Mouse (Mus musculus) heart, postnatal 36 days (tissue): ENCODE results near the gene Srebf2. TPM values are rescaled to one million over a fixed set of nuclear protein-coding genes. Genes with fewer than 3 reads are reported as not detected.

Experiments
- DNase-seq, 2 experiments: peaks; one replicate each; pipeline ENCODE4 v3.0.0; 2021 to 2022
- intact Hi-C: fragments of 180-260 bp; cut with DNase I; formaldehyde crosslinking; loops from one replicate; pipeline ENCODE4 v1.15.1; 2025
- total RNA-seq, 2 experiments: library from RNA; stranded (reverse); gene quantifications; 2 replicates each; pipeline ENCODE4 v1.2.3; 2021

The Srebf2 gene
- total RNA-seq, 2 experiments from 2014 or later, result 17.4 to 19.5 TPM

DNA sequence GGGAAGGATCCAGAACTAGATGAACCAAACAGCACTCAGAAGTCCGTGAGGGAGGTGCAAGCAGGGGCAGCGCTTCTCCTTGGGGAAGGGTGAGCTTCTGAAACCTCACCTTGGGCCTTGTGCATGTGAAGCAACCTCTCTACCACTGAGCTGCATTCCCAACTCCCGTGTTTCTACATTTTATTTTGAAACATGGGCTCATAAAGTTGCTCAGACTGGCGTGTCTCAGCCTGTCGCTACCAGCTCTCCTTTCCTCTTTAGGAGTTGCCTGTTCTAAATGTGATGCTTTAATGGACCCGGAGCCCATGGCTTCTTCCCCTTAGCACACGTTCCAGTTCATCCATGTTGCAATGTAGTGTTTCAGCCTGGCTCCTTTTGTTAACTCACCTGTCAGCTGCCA is 5.5 kb downstream of the Srebf2 start:
- no peak for DNase-seq
- intact Hi-C loops, result no loop called here

DNA sequence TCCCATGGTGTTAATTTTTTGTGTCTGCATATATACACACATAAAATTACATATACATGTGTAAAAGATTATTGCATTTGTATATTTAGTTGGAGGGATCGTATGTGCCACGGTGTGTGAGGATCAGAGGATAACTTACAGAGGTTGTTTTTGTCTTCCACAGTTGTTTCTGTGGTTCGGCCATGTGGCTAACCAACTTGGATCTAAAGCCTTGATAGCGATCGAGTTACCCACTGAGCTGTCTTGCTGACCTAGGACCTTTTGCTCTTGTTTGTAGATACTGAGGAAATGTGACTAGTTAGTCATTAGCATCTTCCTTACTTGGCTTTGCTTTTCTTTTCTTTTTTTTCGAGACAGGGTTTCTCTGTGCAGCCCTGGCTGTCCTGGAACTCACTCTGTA is 9.3 kb downstream of the Srebf2 start:
- DNase-seq, result no peak
- intact Hi-C loops, result no loop called here

DNA sequence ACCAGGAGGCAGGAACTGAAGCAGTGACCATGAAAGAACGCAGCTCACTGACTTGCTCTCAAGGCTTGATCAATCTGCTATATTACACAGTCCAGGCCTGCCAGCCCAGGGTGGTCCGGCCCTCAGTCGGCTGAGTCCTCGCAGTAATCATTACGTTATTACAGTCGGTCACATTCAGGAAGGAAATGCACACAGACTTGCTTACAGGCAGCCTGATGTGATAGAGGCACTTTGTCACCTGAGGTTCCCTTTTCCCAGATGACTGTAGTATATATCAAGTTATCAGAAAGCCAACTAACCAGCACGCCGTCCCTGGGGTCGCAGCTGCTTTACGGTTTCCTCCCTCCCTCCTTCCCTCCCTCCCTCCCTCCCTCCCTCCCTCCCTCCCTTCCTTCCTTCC is 9.9 kb downstream of the Srebf2 start:
- no peak for DNase-seq
- intact Hi-C loops, result no loop called here

DNA sequence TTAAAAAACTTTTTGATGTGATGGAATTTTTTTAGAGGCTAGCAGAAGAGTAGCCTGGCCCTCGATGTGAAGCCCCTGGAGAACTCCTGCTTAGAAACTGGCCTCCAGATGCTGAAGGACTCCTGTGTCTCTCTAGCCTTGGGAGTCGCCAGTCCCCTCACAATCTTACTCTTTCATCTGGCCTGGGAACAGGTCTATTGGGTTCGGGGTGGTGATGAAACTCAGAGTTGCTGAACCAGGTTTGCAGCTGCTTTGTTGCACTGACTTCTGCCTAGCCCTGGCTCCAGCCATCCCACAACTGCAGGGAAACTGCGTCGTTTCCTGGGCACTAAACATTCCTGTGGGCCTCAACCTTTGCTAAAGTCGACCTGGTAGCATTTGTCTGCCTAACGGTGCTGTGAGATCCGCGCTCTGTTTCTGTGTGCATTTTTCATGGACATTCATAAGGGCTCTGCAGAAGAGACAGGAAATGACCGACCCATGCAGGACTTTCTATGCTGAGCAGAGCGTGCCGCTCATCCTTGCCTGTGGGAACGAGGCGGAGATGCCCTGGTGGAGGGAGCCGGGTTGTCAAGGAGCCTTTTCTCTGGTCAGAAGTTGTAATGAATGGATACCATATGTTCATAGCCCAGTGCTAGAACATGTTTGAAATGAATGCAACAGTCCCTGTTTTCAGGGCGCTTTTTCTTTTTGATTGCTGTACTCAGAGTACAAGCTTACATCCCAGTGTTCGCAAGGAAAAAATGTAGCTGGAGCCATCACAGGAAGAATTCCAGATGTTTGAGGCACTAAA is 11.5 kb downstream of the Srebf2 start:
- intact Hi-C loops, result no loop called here
- no peak for DNase-seq

DNA sequence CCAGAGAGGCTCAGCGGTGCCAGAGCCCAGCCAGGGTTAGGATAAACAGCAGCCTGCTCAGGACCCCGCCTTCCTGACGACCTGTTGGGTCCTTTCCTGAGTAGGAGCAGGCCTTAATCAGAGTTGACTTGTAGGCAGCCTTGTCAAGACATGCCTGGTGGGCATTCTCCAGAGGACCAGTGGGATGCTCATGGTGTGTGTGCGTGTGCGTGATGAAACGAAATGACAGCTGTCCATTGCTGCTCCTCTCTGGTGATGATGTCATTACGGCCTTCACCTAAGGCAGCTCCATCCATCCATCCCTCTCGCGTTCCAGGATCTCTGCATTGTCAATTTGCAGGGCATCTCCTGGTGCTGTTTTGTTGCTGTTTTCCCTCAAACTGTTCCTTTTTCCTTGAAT is 12.5 kb downstream of the Srebf2 start:
- no peak for DNase-seq
- intact Hi-C loops, result no loop called here

DNA sequence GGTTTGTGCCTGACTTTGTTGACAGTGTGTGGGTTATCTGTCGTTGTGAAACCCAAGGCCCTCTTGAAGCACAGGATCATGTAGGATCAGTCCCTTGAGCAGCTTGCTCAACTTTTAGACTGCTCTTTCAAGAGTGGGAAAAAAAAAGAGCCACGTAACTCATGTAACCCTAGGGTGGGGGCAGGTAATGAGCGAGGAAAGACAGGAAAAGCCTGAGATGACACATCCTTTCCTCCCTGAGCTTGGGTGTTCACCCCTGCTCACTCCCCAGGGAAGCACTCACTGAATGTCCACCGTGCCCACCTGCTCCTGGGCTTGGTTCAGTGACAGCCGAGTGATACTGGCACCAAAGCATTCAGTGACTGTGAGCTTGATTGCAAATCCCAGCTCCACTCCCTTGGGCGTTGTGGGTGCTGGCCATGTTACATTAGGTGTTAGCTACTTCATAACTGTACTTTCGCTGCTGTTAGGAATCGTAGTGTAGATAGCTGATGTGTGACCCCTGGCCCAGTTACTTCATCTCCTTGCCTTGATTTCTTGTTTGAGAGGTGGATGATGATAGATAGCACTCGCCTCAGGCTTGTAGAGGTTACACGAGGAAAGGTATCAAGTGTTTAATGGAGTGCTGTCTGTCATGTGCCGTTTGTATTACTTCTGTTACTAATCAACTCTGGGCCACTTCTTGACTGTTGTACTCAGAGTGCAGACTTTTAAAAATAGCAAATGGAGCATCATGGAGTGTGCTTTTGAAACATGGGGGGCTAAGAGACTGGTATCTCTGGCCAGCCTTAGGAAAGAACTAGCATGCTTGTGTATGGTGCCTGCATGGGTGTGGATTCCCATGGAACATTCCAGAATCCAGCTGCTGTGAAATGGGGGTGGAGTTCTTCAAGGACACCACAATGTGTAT is 14.0 kb downstream of the Srebf2 start:
- intact Hi-C loops, result no loop called here

DNA sequence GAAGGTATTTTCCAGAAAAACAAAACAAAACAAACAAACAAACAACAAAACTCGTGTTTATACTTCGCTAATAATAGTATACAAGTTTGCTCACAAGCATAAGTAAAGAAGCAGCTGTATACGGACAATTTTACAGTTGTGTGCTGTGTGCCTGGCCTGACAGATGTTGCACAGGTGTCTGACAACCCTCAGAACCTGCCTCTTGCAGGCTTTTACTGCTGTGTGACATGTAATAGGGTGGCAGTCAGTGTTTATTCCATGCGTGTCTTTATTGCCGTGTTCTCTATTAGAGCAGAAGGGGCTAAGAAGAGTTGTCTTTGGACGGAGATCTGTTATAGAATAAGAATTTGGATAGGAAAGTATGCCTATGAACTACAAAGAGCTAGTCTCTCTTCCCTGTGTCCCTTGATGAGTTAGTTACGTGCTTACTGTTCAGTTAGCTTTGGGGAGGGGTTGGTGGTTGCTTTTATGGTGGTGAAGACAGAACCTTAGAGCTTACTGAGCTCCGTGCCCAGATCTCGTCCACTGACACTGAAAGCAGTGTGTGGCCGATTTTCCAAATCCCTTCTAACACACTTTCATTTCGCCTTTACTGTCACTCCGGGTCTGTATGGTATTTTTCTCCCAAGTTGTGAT is 15.1 kb downstream of the Srebf2 start:
- DNase-seq, result no peak

More for the DNA sequence above, 14.0 kb downstream of the Srebf2 start:
- DNase-seq, result no peak

DNA sequence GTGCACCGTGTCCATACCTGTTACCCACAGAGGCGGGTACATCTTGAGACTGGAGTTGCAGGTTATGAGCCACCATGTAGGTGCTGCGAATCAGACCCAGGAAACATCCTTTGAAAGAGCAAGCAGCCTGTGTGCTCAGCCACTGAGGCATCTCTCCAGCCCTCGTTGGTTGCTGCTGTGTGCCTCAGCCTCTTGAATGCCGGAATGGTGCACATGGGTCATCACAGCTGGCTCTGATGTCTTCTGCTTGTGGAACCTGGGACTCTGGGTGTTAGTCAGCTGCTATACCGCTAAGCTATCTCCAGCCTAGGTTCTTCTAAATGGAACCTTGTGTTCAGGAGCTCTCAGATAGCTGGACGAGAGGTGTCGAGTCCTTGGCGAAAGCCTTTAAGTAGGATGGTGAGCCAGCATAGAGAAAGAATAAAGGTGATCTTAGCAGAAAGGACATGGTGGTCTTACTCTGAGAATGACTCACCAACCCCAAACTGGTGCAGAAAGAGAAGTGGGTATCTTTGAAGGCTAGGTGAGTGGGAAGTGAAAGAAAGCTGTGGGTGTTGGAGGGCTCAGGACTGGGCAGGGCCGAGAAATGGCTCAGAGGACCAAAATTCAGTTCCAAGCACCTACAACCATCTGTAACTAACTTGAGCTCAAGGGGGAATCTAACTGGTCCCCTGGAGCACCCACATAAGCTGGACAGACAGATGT is 16.5 kb downstream of the Srebf2 start:
- no peak for DNase-seq
- intact Hi-C loops, result loop anchor here (2.0 kb wide), 1 partner anchor 15 kb away; no protein-coding TSS in a partner anchor

More for the DNA sequence above, 15.1 kb downstream of the Srebf2 start:
- intact Hi-C loops, result no loop called here

DNA sequence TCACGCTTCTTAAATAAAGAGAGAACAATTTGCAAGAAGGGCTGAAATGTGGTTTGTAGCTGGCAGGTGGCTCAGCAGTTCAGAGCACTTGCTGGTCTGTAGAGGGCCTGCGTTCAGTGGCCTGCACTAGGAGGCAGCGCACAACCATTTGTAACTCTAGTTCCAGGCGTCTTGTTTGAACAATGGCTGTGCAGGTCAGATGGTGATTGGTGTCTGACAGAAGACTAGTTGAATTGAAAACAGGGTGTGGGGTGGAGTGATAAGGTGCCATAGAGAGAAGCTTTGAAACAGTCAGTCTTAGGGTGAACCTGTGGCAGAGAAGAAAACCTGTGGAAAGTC is 17.0 kb downstream of the Srebf2 start:
- DNase-seq, result no peak
- intact Hi-C loops, result loop anchor here (2.0 kb wide), 1 partner anchor 15 kb away; no protein-coding TSS in a partner anchor

DNA sequence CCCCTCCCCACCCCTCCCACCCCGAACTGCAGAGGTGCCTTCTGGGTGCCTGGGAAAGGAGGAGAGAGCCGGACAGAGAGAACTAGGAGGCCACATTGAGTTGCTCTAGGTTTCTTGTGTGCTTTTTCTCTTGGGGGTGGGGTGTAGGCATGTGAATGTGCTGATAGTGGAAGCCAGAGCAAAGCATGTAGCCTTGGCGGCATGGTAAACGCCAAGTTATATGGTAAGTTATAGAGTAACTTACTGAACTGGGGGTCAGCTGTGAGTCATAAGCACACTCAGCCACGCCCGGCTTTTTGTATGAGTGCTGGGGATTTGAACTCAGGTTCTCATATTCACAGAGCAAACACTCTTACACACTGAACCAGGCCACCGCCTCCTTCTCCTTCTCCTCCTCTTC is 17.5 kb downstream of the Srebf2 start:
- intact Hi-C loops, result loop anchor here (2.0 kb wide), 1 partner anchor 16 kb away; no protein-coding TSS in a partner anchor
- no peak for DNase-seq

DNA sequence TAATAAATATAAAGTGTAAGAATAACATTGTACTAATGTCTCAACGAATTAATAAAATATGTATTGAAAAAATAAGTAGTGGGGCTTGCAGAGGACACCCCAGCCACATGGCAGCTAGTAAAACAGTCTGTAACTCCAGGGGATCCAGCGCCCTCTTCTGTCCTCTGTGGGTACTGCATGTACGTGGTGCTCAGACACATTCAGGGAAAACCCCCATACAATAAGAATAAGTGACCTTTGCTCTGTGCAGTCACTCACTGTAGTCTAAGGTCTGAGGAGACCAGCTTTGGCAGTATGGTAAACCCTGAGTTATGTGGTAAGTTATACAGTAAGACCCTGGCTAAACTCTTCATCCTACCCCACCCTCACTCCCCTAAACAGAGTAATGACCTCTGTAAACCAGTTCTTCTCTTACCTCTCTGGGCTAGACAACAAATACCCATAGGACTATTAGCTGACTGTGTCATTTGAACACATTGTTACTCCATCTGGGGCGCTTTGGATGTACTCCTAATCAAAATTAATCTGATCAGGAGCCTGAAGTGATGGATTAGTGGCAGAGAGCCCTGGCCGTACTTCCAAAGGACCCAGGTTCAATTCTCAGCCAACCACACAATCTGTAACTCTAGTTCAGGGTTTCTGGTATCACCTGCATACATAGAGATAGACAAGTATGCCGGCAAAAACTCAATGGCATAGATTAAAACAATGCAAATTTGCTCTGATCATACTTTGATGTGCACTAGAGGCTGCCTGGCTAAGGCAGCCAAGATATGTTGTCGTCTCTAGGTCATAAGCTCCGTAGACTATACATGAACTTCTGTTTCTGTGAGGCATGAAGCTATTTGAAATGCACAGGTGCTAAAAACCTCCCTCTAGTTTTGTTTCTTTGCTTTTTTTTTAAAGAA is 18.6 kb downstream of the Srebf2 start:
- peak; percentile 82 to 88 for DNase-seq
- intact Hi-C loops, result loop anchor here (1.0 to 5.0 kb wide), 4 partner anchors 17 to 100 kb away; partner anchors contain the start of gene Ccdc134

DNA sequence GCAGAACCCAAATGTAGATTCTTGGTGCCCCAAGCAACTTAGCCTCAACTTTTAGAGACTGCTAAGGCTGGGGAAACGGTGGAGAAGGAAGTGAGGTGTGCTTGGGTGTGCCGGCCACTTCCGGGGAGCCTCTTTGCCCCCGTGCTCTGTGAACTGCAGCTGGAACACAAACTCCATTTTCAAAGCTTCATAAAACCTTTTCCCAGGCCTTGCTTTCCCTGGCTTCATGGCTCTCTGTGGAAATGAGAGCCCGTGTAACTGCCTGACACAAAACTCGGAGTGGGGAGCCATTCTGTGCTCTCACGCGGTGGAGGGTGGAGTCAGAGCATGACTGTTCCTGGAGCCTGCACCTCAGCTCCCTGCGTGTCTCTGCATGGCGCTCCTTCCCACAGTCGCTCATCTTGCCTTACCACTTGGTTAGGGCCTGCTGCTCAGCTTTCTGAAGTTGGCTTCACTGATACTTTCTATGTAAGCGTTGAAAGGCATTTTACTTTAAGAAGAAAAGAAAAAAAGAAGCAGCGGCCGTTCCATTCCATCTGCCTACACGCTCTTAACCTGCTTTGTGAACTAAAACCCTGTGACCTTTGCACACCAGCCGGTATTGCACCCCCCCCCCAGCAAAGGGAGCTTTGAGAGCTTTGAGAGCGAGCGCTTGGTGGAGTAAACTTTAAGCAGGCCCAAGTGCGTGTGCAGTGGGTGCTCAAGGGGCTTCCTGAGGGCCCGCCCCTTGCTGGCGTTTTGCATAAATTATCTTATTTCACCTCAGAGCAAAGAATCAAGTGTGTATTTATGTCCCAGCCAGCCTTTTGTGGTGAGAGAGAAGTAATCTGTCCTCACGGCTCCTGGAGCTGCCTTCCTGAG is 19.5 kb downstream of the Srebf2 start:
- intact Hi-C loops, result loop anchor here (5.0 kb wide), 1 partner anchor 39 kb away; the partner anchor contains the start of gene Ccdc134
- DNase-seq, result no peak

DNA sequence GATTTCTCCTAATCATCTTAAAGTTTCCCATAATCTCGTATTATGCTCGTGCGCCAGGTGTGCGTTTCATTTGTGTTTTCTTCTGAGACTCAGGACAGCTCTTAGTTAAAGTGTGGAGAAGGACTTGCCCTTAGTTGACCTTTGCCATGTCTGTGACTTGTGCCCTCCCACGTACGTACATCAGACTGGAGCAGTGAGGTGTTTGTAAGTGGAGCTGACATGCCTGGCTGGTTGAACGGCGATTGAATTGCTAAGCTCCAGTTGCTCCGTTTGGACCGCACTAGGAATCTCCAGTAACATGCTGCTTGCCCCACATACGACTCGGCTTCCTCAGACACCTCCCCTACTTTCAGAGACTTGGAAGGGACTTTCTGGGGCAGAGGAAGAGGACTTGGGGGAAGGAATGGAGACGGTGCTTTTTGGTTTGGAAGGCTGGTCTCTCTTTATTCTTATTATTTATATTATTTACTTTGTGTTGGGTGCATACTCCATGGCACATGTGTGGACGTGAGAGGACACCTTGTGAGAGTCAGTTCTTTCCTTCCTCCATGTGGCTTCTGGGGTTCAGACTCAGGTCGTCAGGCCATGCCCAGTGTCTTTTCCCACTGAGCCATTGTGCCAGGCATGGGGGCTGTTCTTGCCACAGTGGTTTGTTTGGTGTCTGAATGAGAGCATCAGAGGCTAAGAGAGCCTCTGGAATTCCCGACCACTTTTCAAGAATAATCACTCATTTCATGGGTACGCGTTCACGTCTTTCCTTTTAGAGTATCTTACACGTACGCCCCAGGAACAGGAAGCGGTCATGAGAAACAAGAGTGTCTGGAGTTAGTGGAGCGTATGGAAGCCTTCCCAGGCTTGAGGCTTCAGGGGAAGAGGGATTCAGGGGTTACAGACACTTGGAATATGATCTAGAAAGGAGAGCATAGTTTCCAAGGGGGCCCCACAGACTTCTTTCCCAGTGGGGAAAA is 20.5 kb downstream of the Srebf2 start:
- no peak for DNase-seq

DNA sequence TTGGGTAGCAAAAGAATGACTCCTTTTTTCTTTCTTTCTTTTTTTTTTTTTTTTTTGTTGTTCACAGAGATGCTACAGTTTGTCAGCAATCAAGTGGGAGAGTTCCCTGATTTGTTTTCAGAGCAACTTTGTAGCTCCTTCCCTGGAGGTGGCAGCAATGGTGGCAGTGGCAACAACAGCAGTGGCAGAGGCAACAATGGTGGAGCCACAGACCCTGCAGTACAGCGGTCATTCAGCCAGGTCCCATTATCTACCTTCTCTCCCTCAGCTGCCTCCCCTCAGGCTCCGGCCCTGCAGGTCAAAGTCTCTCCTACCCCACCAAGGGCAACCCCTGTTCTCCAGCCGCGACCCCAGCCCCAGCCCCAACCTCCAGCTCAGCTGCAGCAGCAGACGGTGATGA is 22.7 kb downstream of the Srebf2 start:
- intact Hi-C loops, result loop anchor here (5.0 kb wide), 1 partner anchor 42 kb away; the partner anchor contains the start of gene Ccdc134
- DNase-seq, result no peak

More for the DNA sequence above, 20.5 kb downstream of the Srebf2 start:
- intact Hi-C loops, result loop anchor here (5.0 kb wide), 1 partner anchor 40 kb away; the partner anchor contains the start of gene Ccdc134

DNA sequence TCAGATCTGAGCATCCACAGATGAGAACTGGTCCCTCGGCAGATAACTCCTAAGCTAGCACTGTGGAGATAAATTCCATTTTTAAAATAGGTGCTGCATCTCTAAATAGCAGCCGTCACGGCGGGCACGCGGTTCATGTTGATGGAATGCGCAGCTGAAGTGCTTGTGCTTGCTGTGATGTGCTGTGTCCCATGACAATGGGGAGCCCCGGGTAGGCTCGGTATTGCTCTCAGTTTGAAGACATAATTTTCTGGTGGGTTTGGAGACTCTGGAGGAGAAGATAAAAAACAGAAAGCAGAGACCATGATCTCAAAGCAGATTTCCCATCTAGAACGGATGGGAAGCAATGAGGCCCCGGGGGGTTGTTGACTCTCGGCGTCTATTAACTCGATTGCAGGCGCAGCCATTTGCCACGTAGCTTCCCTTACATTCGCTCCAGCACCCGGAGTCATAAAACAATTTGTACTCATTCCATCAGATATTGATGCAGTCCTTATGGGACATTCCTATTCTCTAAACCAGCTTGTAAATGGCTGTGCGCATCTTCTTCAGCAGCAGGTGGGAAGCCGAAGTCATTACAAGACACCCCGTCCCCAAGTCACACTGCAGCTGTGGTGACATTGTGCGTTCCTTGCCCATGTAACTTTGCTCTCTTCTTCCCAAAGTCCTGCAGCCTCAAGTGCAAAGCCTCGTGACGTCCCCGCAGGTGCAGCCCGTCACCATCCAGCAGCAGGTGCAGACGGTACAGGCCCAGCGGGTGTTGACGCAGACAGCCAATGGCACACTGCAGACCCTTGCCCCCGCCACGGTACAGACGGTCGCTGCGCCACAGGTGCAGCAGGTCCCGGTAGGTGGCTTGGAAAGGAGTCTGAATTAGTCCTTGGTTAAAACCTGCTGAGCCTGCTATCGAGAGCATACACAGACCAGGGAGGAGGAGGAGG is 23.7 kb downstream of the Srebf2 start:
- no peak for DNase-seq
- intact Hi-C loops, result no loop called here

DNA sequence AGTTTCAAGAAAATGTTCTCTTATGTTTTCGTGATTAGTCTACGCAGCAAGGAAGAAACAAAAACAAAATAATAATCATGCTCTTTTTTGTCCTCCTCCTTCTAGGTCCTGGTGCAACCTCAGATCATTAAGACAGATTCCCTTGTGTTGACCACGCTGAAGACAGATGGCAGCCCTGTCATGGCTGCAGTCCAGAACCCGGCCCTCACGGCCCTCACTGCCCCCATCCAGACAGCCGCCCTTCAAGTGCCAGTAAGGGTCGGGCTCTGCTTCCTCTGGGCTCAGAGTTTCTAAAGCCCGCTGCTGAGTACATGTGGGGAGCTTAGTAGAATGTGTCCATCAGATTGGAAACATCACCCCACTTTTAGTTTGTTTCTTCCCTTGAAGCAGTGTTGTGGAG is 25.7 kb downstream of the Srebf2 start:
- intact Hi-C loops, result no loop called here
- no peak for DNase-seq
